Mouse (Mus musculus) midbrain, embryonic 13.5 days (tissue): ENCODE measurements around the gene Phb. TPM values are rescaled to one million over a fixed set of nuclear protein-coding genes. Genes with fewer than 3 reads are reported as not detected.

Experiments
- ATAC-seq: fragments of 200-750 bp; cut with Nextera tagmentation; 2 replicates; pipeline ENCODE4 v1.8.0; 2017; ENCODE audit warnings: mild to moderate bottlenecking, moderate TSS enrichment, moderate library complexity
- H3K27ac ChIP-seq: fragments of 300-500 bp; sonication (generic); 2 replicates; pipeline ENCODE4 v1.5.1; 2015; ENCODE audit warnings: inconsistent platforms, mild to moderate bottlenecking, moderate library complexity
- H3K27me3 ChIP-seq: fragments of 300-500 bp; sonication (generic); 2 replicates; pipeline ENCODE4 v1.6.1; 2015; ENCODE audit warnings: mild to moderate bottlenecking, inconsistent platforms
- H3K36me3 ChIP-seq: fragments of 300-500 bp; sonication (generic); 2 replicates; pipeline ENCODE4 v1.6.1; 2015; ENCODE audit warnings: mild to moderate bottlenecking, inconsistent platforms
- H3K4me1 ChIP-seq: fragments of 300-500 bp; sonication (generic); replicated peaks from 2 replicates; pipeline ENCODE4 v1.6.1; 2015; ENCODE audit warnings: inconsistent platforms
- H3K4me2 ChIP-seq: fragments of 300-500 bp; sonication (generic); replicated peaks from 2 replicates; pipeline ENCODE4 v1.6.1; 2015; ENCODE audit warnings: moderate library complexity, mild to moderate bottlenecking, inconsistent platforms
- H3K4me3 ChIP-seq: fragments of 300-500 bp; sonication (generic); replicated peaks from 2 replicates; pipeline ENCODE4 v1.5.1; 2015; ENCODE audit warnings: mild to moderate bottlenecking, inconsistent platforms
- H3K9ac ChIP-seq: fragments of 300-500 bp; sonication (generic); replicated peaks from 2 replicates; pipeline ENCODE4 v1.6.1; 2015; ENCODE audit warnings: mild to moderate bottlenecking, inconsistent platforms
- H3K9me3 ChIP-seq: fragments of 300-500 bp; sonication (generic); 2 replicates; pipeline ENCODE4 v1.6.1; 2016; ENCODE audit warnings: mild to moderate bottlenecking, inconsistent platforms
- WGBS: fragments of 180-500 bp; shearing (Covaris S2); methylation state at CpG from one replicate; pipeline ENCODE4 v1.1.7; 2015; 5-methylcytosine and 5-hydroxymethylcytosine counted together
- polyA plus RNA-seq: library from polyadenylated mRNA; unstranded; fragments of >200 nt; fragmentation: Nextera tagmentation; extraction: Ambion mirVana; gene quantifications from 2 replicates; pipeline ENCODE4 v1.2.1, GENCODE M21; 2015

Gene Phb
- polyA plus RNA-seq, result 168 and 179 TPM in 2 replicates

DNA sequence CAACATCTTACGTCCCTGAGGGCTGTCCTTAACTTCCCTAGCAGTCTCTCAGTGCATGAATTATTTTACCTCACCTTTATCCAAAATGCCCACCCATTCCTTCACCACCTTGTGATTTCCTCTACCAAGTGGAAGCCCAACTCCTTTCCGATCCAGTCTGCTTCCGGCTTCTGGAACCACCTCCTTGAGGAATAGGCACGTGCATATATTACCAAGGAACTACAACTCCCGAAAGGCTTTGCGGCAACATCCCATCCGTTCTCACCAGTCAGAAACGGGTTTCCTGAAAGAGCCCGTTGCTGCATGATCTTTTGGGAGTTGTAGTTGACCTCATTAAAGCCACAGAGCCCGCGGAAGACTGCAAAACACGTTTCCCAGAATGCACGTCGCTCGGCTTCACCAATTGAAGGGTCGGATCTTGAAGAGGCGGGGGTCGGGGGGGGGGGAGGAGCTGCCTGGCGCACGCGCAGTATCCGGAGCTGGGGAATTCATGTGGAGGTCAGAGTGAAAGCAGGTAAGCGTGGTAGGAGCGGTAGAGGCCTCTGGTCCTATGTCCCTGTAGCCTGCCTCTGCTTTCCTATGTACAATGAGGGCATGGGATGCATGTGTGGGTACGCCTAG lies at the start of gene Phb:
Phb (plus strand) TSS at position 429 of the 621 bp plus-strand sequence.
- Histone ChIP-seq H3K27me3 (no peaks in the 10 kb centered on the region), H3K9ac (peak within 1 kb of the TSS; percentile 80), H3K27ac (no peak within 1 kb of the TSS), H3K9me3 (no peaks in the 10 kb centered on the region), H3K4me3 (peak within 1 kb of the TSS; percentile 82), H3K36me3 (peaks cover 26% of the 10 kb centered on the region), H3K4me1 (peaks cover 12% of the 10 kb centered on the region), H3K4me2 (peak within 1 kb of the TSS; percentile 95)
- peak; percentile 98 for ATAC-seq
- WGBS, result 2% methylated on average over 25 of the region's 25 CpGs

- Histone ChIP-seq H3K4me2 (no peak overlapping the region), H3K36me3 (no peaks in the 10 kb centered on the region), H3K27ac (no peak overlapping the region), H3K9me3 (no peaks in the 10 kb centered on the region), H3K9ac (no peak overlapping the region), H3K27me3 (0 out of 2 replicates have a peak, but pooled peaks cover 5% of the 10 kb centered on the region), H3K4me1 (peaks cover 11% of the 10 kb centered on the region), H3K4me3 (no peak overlapping the region)
- ATAC-seq, result no peak
- WGBS, result 59% methylated on average over 19 of the region's 19 CpGs
Measured at GRCm38 (mm10) chr11:95617785-95618465, 48.8 kb upstream of the Phb start.

- no peak for ATAC-seq
- H3K27ac ChIP-seq, result no peak overlapping the region
- 83% methylated on average over 3 of the region's 3 CpGs for WGBS
- no peak overlapping the region for H3K9ac ChIP-seq
- no peak overlapping the region for H3K4me3 ChIP-seq
- H3K4me1 ChIP-seq, result peaks cover 11% of the 10 kb centered on the region
- H3K4me2 ChIP-seq, result no peak overlapping the region
- 0 out of 2 replicates have a peak, but pooled peaks cover 5% of the 10 kb centered on the region for H3K27me3 ChIP-seq
- H3K36me3 ChIP-seq, result no peaks in the 10 kb centered on the region
- H3K9me3 ChIP-seq, result no peaks in the 10 kb centered on the region
Measured at GRCm38 (mm10) chr11:95619081-95619480, 47.7 kb upstream of the Phb start.

- H3K9me3 ChIP-seq, result no peaks in the 10 kb centered on the region
- H3K27ac ChIP-seq, result no peak overlapping the region
- no peak overlapping the region for H3K4me2 ChIP-seq
- H3K36me3 ChIP-seq, result no peaks in the 10 kb centered on the region
- no peak for ATAC-seq
- no peak overlapping the region for H3K4me3 ChIP-seq
- 92% methylated on average over 5 of the region's 5 CpGs for WGBS
- no peak overlapping the region for H3K9ac ChIP-seq
- H3K4me1 ChIP-seq, result peaks cover 11% of the 10 kb centered on the region
- H3K27me3 ChIP-seq, result 0 out of 2 replicates have a peak, but pooled peaks cover 5% of the 10 kb centered on the region
Measured at GRCm38 (mm10) chr11:95619886-95620444, 46.8 kb upstream of the Phb start.

DNA sequence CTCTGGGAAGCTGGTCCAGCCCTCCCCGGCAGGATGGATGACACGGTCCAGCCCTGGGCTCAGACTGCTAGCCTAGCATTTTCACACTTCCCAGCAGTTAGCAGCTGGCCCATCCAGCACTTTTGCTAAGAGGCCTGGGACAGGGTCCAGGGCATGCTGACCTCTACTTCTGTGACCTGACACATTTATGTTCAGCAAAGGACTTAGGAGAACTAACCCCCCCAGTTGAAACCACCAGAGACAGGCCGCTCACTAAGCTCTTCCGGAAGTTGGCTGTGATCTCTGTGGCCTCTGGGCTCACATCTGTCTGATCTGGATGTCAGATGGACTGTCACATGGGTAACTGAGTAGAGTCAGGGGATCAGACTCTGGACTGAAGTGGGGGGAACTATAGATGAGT lies 45.7 kb upstream of the Phb start:
- ATAC-seq, result no peak
- H3K4me1 ChIP-seq, result peaks cover 11% of the 10 kb centered on the region
- H3K9ac ChIP-seq, result no peak overlapping the region
- no peak overlapping the region for H3K27ac ChIP-seq
- no peak overlapping the region for H3K4me2 ChIP-seq
- H3K27me3 ChIP-seq, result 0 out of 2 replicates have a peak, but pooled peaks cover 5% of the 10 kb centered on the region
- no peak overlapping the region for H3K4me3 ChIP-seq
- H3K9me3 ChIP-seq, result no peaks in the 10 kb centered on the region
- H3K36me3 ChIP-seq, result no peaks in the 10 kb centered on the region
- WGBS, result 61% methylated on average over 4 of the region's 4 CpGs

GRCm38 (mm10) chr11:95621541-95622130 lies 45.1 kb upstream of the Phb start:
- Histone ChIP-seq H3K4me2 (no peak overlapping the region), H3K27me3 (0 out of 2 replicates have a peak, but pooled peaks cover 5% of the 10 kb centered on the region), H3K4me3 (no peak overlapping the region), H3K36me3 (no peaks in the 10 kb centered on the region), H3K9me3 (no peaks in the 10 kb centered on the region), H3K27ac (no peak overlapping the region), H3K9ac (no peak overlapping the region), H3K4me1 (peaks cover 11% of the 10 kb centered on the region)
- 28% methylated on average over 9 of the region's 9 CpGs for WGBS
- ATAC-seq, result no peak

GRCm38 (mm10) chr11:95622426-95622825 lies 44.3 kb upstream of the Phb start:
- no peak overlapping the region for H3K4me2 ChIP-seq
- H3K9me3 ChIP-seq, result no peaks in the 10 kb centered on the region
- peaks cover 11% of the 10 kb centered on the region for H3K4me1 ChIP-seq
- no peak overlapping the region for H3K27ac ChIP-seq
- H3K9ac ChIP-seq, result no peak overlapping the region
- H3K4me3 ChIP-seq, result no peak overlapping the region
- ATAC-seq, result no peak
- H3K27me3 ChIP-seq, result 0 out of 2 replicates have a peak, but pooled peaks cover 5% of the 10 kb centered on the region
- 26% methylated on average over 8 of the region's 8 CpGs for WGBS
- H3K36me3 ChIP-seq, result no peaks in the 10 kb centered on the region

- H3K4me1 ChIP-seq, result peaks cover 9% of the 10 kb centered on the region; the same call in 1 of the 2 replicates
- H3K4me2 ChIP-seq, result no peak overlapping the region
- H3K27ac ChIP-seq, result no peak overlapping the region
- 0 out of 2 replicates have a peak, but pooled peaks cover 2% of the 10 kb centered on the region for H3K27me3 ChIP-seq
- 92% methylated on average over 6 of the region's 6 CpGs for WGBS
- H3K4me3 ChIP-seq, result no peak overlapping the region
- no peak for ATAC-seq
- no peaks in the 10 kb centered on the region for H3K36me3 ChIP-seq
- no peak overlapping the region for H3K9ac ChIP-seq
- no peaks in the 10 kb centered on the region for H3K9me3 ChIP-seq
Measured at GRCm38 (mm10) chr11:95630558-95630957, 36.2 kb upstream of the Phb start.

DNA sequence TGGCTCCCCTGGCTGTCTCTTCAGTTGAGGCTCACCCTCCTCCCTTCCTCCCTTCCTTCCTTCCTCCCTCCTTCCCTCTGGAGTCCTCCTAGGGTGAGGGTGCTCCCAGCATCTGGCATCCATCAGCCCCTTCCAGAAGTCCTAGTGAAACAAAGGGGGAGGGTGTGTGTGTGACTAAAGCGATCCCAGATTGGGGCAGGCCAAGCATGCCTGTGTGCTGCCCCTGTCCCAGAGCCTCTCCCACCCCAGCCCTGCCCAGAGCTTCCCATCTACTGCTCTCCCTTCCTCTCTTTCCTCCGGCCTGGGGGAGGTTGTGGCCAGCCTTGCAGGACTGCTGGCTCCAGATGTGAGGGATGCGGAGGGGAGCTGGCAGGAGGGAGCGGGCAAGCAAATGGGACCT lies 35.5 kb upstream of the Phb start:
- no peaks in the 10 kb centered on the region for H3K9me3 ChIP-seq
- no peaks in the 10 kb centered on the region for H3K36me3 ChIP-seq
- no peak overlapping the region for H3K4me3 ChIP-seq
- H3K4me1 ChIP-seq, result peaks cover 9% of the 10 kb centered on the region; the same call in 1 of the 2 replicates
- H3K4me2 ChIP-seq, result no peak overlapping the region
- 68% methylated on average over 4 of the region's 4 CpGs for WGBS
- 0 out of 2 replicates have a peak, but pooled peaks cover 2% of the 10 kb centered on the region for H3K27me3 ChIP-seq
- H3K27ac ChIP-seq, result no peak overlapping the region
- H3K9ac ChIP-seq, result no peak overlapping the region
- no peak for ATAC-seq

DNA sequence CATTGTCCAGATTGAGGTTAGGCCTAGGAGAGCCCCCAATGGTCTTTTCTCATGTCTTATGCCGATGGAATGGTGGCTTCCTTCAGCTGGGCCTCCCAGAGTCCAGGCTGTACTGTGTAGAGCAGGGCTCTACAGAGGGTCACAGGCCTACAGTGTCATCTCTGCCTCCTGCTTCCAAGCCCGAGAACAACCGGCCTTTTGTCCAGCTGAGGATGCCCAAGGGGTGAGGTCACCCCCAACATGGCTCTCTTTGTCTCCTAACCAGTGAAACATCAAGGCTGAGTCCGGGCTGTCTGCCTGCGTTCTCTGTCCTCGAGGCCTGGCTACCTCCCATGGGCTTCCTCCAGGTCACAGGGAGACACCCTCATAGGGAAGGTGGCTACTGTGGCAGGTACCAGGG lies 34.3 kb upstream of the Phb start:
- no peak for ATAC-seq
- Histone ChIP-seq H3K27me3 (0 out of 2 replicates have a peak, but pooled peaks cover 2% of the 10 kb centered on the region), H3K27ac (no peak overlapping the region), H3K9ac (no peak overlapping the region), H3K36me3 (no peaks in the 10 kb centered on the region), H3K9me3 (no peaks in the 10 kb centered on the region), H3K4me1 (peaks cover 9% of the 10 kb centered on the region; the same call in 1 of the 2 replicates), H3K4me3 (no peak overlapping the region), H3K4me2 (no peak overlapping the region)
- WGBS, result 42% methylated on average over 6 of the region's 6 CpGs

DNA sequence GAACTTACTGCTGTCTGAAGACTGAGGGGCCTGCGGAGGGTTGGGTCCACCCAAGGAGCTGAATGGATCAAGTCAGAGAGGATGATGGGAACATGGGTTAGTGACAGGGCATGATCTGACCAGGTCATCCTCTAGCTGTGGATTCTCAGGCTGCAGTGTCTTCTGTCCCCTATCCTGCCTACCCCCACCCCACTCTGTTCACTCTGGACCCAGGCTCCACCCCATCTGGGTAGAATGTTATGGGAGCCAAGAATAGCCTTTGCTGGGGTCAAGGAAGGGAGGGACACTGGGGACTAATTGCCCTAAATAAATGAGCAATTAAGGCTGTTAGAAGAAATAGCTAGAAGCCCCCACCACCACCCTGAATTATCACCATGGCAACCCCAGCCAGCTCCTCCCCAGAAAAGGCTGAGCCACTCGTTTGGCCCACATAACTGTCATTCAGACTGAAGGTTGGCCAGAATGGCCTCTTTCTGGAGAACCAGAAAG lies 33.2 kb upstream of the Phb start:
- H3K9me3 ChIP-seq, result no peaks in the 10 kb centered on the region
- no peak overlapping the region for H3K4me2 ChIP-seq
- peaks cover 9% of the 10 kb centered on the region; the same call in 1 of the 2 replicates for H3K4me1 ChIP-seq
- ATAC-seq, result no peak
- H3K36me3 ChIP-seq, result no peaks in the 10 kb centered on the region
- H3K27ac ChIP-seq, result no peak overlapping the region
- H3K27me3 ChIP-seq, result peaks cover 2% of the 10 kb centered on the region; the same call in 1 of the 2 replicates
- WGBS, result 64% methylated on average over 2 of the region's 2 CpGs
- H3K4me3 ChIP-seq, result no peak overlapping the region
- H3K9ac ChIP-seq, result no peak overlapping the region
